Mouse (Mus musculus) liver, adult 2 months (tissue): Measurements from ENCODE around the gene Cryab.

Source experiments
- CTCF ChIP-seq: fragments of 200-500 bp; IDR thresholded peaks from 2 replicates; pipeline ENCODE4 v1.5.1; 2011; ENCODE audit warnings: low read depth, low read length, control low read depth
- POLR2A ChIP-seq: fragments of 200-500 bp; IDR thresholded peaks from 2 replicates; pipeline ENCODE4 v1.6.1; 2011; ENCODE audit warnings: low read length, control low read depth; ENCODE audit not compliant: insufficient read depth; ENCODE audit errors: extremely low read depth

GRCm38 (mm10) chr9:50727171-50727924 is 23.8 kb upstream of the Cryab start:
- TF ChIP-seq CTCF (no peak), POLR2A (no peak)
